Mouse (Mus musculus) stomach, adult 2 months (tissue): ENCODE results near the gene Fcrla. TPM values are rescaled to one million over a fixed set of nuclear protein-coding genes. Genes with fewer than 3 reads are reported as not detected.

Source experiments
- polyA plus RNA-seq: library from polyadenylated mRNA; depleted of rRNA; stranded (reverse); fragments of >200 nt; gene quantifications from 2 replicates; pipeline ENCODE4 v1.2.3, GENCODE M21; 2012; rRNA removed

Fcrla gene
- polyA plus RNA-seq, result 0.49 TPM in 1 of 2 replicates, not detected in the other

DNA sequence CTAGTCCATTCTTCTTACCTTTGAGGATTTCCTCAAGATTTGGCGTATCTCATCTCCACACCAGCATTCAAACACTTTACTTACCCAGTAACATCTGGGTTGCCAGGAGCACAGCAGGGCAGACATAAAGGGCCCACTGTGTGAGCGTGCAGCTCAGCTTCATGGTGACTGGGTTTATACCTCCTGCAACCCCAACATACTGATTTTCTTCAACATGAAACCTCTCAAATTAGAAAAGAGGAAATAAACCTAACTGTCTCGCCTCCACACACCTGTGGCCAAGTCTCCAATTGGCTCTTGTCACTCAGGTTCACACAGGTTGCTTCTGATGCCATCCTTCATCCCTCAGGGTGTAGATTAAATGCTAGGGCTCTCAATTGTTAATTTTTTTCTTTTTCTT is at the start of gene Fcrla:
TSS of gene Fcrla (minus strand) at position 206 of the 400 bp plus-strand sequence.

DNA sequence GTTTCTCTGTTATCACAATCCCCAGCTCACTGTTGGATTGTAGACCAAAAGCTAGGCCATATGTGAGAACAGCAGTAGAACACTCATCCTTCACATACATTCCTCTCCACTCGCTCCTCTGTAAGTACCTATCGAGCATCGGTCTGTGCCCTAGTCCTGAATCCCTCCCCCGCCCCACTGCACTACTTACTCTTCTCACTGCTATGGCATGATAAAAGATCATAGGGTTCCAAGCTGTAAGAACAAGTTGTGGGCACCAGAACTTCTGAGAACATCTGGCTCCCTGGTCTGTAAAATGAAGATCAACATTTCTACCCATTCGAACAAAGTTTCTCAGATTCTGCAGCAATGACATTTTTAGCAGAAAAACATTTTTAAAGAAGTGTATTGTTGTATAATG is 49.1 kb upstream of the Fcrla start, which contains the start of gene Fcgr2b:
TSS of gene Fcgr2b (minus strand) at position 101 of the 400 bp plus-strand sequence.

DNA sequence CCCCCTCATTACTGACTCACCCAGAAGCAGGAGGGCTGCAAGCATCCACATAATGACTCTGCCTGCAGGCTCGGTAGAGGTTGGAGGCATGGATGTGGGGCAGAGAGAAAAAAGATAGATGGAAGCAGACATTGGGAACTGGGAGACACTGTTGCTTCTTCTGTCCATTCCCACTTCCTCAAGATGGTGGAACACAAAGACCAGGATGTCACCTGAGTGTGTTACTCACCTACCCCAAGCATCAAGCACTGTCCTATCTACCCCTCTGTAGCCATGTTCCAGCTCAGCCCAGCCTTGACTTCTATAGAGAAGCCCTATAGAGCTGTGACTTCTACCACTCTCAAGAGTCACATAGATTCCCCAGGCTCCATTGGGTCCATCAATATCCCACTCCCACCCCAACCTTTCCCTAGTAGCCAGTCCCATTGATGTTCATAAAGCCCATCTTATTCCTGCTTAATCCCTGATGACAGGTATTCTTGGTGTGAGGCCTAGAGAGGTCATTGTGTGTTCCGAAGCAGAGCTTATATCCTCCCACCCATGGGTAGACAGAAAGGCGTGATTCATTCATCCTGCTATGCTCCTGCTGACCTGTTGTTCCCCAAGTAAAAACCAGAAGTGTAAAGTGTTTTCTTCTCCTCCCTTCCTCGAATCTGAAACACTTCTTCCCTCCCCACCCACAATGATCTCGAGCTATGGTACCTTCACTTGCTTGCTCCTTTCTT is 14.3 kb downstream of the Fcrla start, which contains the start of gene Fcrlb:
TSS of gene Fcrlb (minus strand) at position 51 of the 725 bp plus-strand sequence.

DNA sequence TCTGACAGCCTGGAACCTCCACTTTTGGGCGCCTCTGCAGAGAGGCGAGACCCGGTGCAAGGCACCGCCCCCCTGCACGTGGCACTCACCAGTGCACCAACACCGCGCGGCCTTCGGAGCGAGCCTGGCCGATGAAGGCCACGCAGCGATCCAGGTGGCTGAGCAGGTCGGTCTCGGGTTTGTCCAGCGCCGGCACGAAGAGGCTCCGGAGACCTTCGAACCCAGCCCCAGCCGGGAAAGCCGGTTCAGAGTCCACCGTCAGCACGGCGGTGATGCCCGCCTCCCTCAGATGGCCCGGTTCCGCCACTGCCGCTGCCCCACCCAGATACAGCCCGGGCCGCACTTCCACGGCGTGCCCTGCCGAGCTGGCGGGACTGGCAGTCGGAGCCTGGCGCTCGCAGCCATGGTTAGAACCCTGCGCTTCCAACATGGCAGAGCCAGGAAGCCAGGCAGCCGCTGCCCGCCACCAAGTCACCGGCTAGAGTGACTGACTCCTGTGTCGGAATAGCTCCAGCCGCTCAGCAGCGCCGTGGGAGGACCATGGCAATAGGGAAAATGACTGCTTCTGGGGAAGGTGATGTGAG is 42.3 kb downstream of the Fcrla start, which contains the start of the genes Gm26620 and Dusp12:
TSS of gene Gm26620 (plus strand) at position 88 of the 584 bp plus-strand sequence.
TSS of gene Dusp12 (minus strand) at position 563 of the 584 bp plus-strand sequence.

DNA sequence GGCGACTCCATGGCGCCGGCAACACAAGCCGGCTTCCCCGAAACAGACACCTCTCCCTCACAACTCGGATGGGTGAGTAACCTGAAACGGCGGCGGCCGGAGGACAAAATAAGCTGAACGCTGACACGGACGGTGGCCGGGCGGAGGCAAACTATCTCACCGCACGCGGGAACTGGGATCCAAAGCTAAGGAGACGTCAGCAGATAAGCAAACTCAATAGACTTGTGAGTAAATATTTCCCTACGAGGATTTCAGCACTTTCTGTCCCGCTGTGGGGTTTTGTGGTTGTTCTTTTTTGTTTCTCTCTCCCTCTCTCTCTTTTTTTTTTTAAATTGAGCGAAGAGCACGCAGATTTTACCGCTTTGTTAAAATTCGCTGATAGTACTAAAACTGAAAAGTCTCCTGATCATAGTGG is 59.7 kb downstream of the Fcrla start, which contains the start of gene Atf6:
TSS of gene Atf6 (minus strand) at position 81 of the 415 bp plus-strand sequence.

Other genes starting within 250 kb of the Fcrla start
- gene Atf6, start 59.8 kb downstream of the Fcrla start, polyA plus RNA-seq, result 2.5 and 3.6 TPM in 2 replicates
- 0.65 and 1.0 TPM in 2 replicates for gene Gm26620, start 42.5 kb downstream of the Fcrla start, polyA plus RNA-seq
- 3.1 and 4.5 TPM in 2 replicates for gene Dusp12, start 42.0 kb downstream of the Fcrla start, polyA plus RNA-seq
- 0.05 and 0.80 TPM in 2 replicates for gene Fcrlb, start 14.6 kb downstream of the Fcrla start, polyA plus RNA-seq
- gene Fcgr2b, start 49.0 kb upstream of the Fcrla start, polyA plus RNA-seq, result 2.5 and 3.3 TPM in 2 replicates
- gene Fcgr4, start 91.3 kb upstream of the Fcrla start, polyA plus RNA-seq, result 0.30 and 0.38 TPM in 2 replicates
- 3.2 and 4.2 TPM in 2 replicates for gene Fcgr3, start 137.4 kb upstream of the Fcrla start, polyA plus RNA-seq
- 1.2 and 1.4 TPM in 2 replicates for gene Cfap126, start 186.3 kb upstream of the Fcrla start, polyA plus RNA-seq
- gene Sdhc, start 223.0 kb upstream of the Fcrla start, polyA plus RNA-seq, result 87.8 and 99.3 TPM in 2 replicates
- 0.87 and 1.1 TPM in 2 replicates for gene Mpz, start 223.1 kb upstream of the Fcrla start, polyA plus RNA-seq